Mouse (Mus musculus) kidney, embryonic 14.5 days (tissue): Measurements from ENCODE around the gene Txnrd1. TPM values are rescaled to one million over a fixed set of nuclear protein-coding genes. Genes with fewer than 3 reads are reported as not detected.

Experiments used
- ATAC-seq: fragments of 200-750 bp; cut with Nextera tagmentation; 2 replicates; pipeline ENCODE4 v1.8.0; 2017; ENCODE audit warnings: moderate number of reproducible peaks, mild to moderate bottlenecking, moderate TSS enrichment, moderate library complexity; ENCODE audit not compliant: low FRiP score, low TSS enrichment
- H3K27ac ChIP-seq: fragments of 300-500 bp; sonication (generic); 2 replicates; pipeline ENCODE4 v1.5.1; 2014; ENCODE audit warnings: low read depth, mild to moderate bottlenecking, low read length, moderate library complexity, mixed read lengths
- H3K27me3 ChIP-seq: fragments of 300-500 bp; sonication (generic); 2 replicates; pipeline ENCODE4 v1.6.1; 2014; ENCODE audit warnings: mild to moderate bottlenecking, low read length; ENCODE audit not compliant: control insufficient read depth, insufficient read depth
- H3K36me3 ChIP-seq: fragments of 300-500 bp; sonication (generic); 2 replicates; pipeline ENCODE4 v1.6.1; 2014; ENCODE audit warnings: low read length, mixed read lengths; ENCODE audit not compliant: control insufficient read depth, insufficient read depth
- H3K4me1 ChIP-seq: fragments of 300-500 bp; sonication (generic); 2 replicates; pipeline ENCODE4 v1.6.1; 2014; ENCODE audit warnings: low read length, mixed read lengths; ENCODE audit not compliant: control insufficient read depth, insufficient read depth
- H3K4me2 ChIP-seq: fragments of 300-500 bp; sonication (generic); replicated peaks from 2 replicates; pipeline ENCODE4 v1.6.1; 2014; ENCODE audit warnings: low read depth, mild to moderate bottlenecking, low read length
- H3K4me3 ChIP-seq: fragments of 300-500 bp; sonication (generic); 2 replicates; pipeline ENCODE4 v1.5.1; 2014; ENCODE audit warnings: mild to moderate bottlenecking, low read length
- H3K9ac ChIP-seq: fragments of 300-500 bp; sonication (generic); 2 replicates; pipeline ENCODE4 v1.6.1; 2014; ENCODE audit warnings: low read depth, mild to moderate bottlenecking, low read length, moderate library complexity
- H3K9me3 ChIP-seq: fragments of 300-500 bp; sonication (generic); 2 replicates; pipeline ENCODE4 v1.6.1; 2016; ENCODE audit warnings: low read length; ENCODE audit not compliant: control insufficient read depth
- WGBS: fragments of 180-500 bp; shearing (Covaris S2); extraction: QIAGEN DNeasy Blood & Tissue Kit; methylation state at CpG from one replicate; pipeline ENCODE4 v1.1.7; 2014; 5-methylcytosine and 5-hydroxymethylcytosine counted together
- polyA plus RNA-seq: library from polyadenylated mRNA; unstranded; fragments of >200 nt; fragmentation: Nextera tagmentation; extraction: Ambion mirVana; gene quantifications from 2 replicates; pipeline ENCODE4 v1.2.1, GENCODE M21; 2014

The Txnrd1 gene
- polyA plus RNA-seq, 1 experiment from 2014 or later: 136 TPM

DNA sequence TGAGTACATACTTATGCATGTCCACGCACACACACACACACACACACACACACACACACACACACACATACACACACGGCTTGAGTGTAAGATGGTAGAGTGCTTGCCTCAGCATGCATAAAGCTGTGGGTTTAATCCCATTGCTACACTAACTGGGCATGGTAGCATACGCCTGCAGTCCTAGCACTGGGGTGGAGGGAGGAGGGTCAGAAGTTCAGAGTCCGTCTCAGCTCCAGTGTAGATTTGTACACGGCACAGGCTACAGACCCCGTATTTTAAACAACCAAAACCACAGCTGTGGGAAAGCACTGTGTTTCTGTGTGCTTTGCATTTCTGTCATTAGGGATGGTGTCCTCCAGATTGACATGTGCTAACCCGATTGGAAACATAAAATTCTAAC is 57.7 kb downstream of the Txnrd1 start:
- peaks cover 9% of the 10 kb centered on the region; the same call in 1 of the 2 replicates for H3K4me1 ChIP-seq
- no peak overlapping the region for H3K9ac ChIP-seq
- 58% methylated on average over 7 of the region's 7 CpGs for WGBS
- peaks cover 81% of the 10 kb centered on the region for H3K36me3 ChIP-seq
- no peaks in the 10 kb centered on the region for H3K9me3 ChIP-seq
- no peak overlapping the region for H3K4me3 ChIP-seq
- no peaks in the 10 kb centered on the region for H3K27me3 ChIP-seq
- no peak for ATAC-seq
- H3K4me2 ChIP-seq: no peak overlapping the region
- H3K27ac ChIP-seq: no peak overlapping the region

DNA sequence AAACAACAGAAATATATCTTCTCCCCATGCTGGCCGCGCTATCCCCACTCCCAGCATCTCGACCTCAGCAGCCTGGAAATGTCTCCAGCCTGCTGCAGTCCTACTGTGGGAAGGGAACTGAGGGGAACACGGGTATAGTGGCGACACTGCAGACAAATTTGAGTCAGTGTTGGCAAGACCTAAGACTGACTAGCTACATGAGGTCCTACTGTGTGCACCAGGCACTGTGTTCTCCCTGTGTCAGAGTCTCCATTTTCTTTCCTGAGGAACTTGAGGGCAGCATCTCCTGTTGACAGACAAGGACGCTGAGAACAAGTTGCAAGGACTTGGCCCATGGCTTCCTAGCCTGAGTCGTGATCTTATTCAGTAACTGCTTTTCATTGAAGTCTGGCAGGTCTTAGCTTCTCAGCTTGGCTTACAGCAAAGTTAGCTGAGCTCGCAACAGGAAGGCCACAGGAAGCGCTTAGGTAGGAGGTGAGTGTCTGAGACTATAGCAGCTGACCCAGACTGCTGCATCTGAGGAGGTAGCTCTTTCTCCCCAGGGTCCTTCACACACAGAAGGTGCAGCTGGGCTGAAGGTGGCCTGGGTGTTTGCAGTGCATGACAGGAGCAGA is 58.8 kb downstream of the Txnrd1 start:
- Histone ChIP-seq H3K27me3 (no peaks in the 10 kb centered on the region), H3K36me3 (peaks cover 80% of the 10 kb centered on the region), H3K4me2 (no peak overlapping the region), H3K4me3 (no peak overlapping the region), H3K9ac (no peak overlapping the region), H3K27ac (no peak overlapping the region), H3K4me1 (peaks cover 9% of the 10 kb centered on the region; the same call in 1 of the 2 replicates), H3K9me3 (no peaks in the 10 kb centered on the region)
- no peak for ATAC-seq
- WGBS: 86% methylated on average over 9 of the region's 9 CpGs

- Histone ChIP-seq H3K4me1 (0 out of 2 replicates have a peak, but pooled peaks cover 2% of the 10 kb centered on the region), H3K27ac (no peak overlapping the region), H3K4me2 (no peak overlapping the region), H3K9me3 (no peaks in the 10 kb centered on the region), H3K4me3 (no peak overlapping the region), H3K36me3 (peaks cover 74% of the 10 kb centered on the region), H3K27me3 (no peaks in the 10 kb centered on the region), H3K9ac (no peak overlapping the region)
- ATAC-seq: no peak
- 90% methylated on average over 18 of the region's 18 CpGs for WGBS
These were observed 60.3 kb downstream of the Txnrd1 start for GRCm38 (mm10) chr10:82893872-82894650.

GRCm38 (mm10) chr10:82897936-82898335 is 64.2 kb downstream of the Txnrd1 start:
- no peak overlapping the region for H3K9ac ChIP-seq
- no peaks in the 10 kb centered on the region for H3K9me3 ChIP-seq
- H3K36me3 ChIP-seq: peaks cover 41% of the 10 kb centered on the region
- H3K27me3 ChIP-seq: no peaks in the 10 kb centered on the region
- ATAC-seq: no peak
- no peak overlapping the region for H3K4me2 ChIP-seq
- WGBS: 89% methylated on average over 13 of the region's 13 CpGs
- no peak overlapping the region for H3K27ac ChIP-seq
- H3K4me3 ChIP-seq: no peak overlapping the region
- H3K4me1 ChIP-seq: no peaks in the 10 kb centered on the region

DNA sequence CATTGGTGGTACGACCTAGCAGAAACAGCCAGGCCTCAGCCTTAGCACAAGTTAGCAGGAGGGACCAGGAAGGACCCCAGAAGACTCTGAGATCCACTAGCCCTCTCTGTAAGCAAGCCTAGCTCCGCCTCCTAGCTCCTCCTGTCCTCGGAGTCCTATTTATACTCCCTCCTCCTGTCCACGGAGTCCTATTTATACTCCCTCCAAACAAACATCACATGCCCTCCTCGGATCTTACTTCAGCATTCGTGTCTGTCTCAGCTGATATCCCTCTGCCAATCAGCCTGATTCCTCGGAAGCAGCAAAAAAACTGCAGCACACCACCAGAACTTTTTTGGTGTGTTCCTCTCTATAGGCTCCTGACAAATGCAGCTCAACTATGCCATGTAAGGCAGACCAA is 65.1 kb downstream of the Txnrd1 start:
- no peak for ATAC-seq
- Histone ChIP-seq H3K4me2 (no peak overlapping the region), H3K27me3 (no peaks in the 10 kb centered on the region), H3K27ac (no peak overlapping the region), H3K36me3 (peaks cover 39% of the 10 kb centered on the region), H3K9ac (no peak overlapping the region), H3K9me3 (no peaks in the 10 kb centered on the region), H3K4me3 (no peak overlapping the region), H3K4me1 (no peaks in the 10 kb centered on the region)
- WGBS: 56% methylated on average over 7 of the region's 7 CpGs

- Histone ChIP-seq H3K27me3 (no peaks in the 10 kb centered on the region), H3K36me3 (peaks cover 32% of the 10 kb centered on the region), H3K4me2 (no peak overlapping the region), H3K4me1 (no peaks in the 10 kb centered on the region), H3K27ac (no peak overlapping the region), H3K4me3 (no peak overlapping the region), H3K9ac (no peak overlapping the region), H3K9me3 (no peaks in the 10 kb centered on the region)
- WGBS: 49% methylated on average over 16 of the region's 16 CpGs
- 0 out of 2 replicates have a peak, but pooled peaks have one; percentile 14 for ATAC-seq
These were observed 66.2 kb downstream of the Txnrd1 start for GRCm38 (mm10) chr10:82899810-82900421.

DNA sequence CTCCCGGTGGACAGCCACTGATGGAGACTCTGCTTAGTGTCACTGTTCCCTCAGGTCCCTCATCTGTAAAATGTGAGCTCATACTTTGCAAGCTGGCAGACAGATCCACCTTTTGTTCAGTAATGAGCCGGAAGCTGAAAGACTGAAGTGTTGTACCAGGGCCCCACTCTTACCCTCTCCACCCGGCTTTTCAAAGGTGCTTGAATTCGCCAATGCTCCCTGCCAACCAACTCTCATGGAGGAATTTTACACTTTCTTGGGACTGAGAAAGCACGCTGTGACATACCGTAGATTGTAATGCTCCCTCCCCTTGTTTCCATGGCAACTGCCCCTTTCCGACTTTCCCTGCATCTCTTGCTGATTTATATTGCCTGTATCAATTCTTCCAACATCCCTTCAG is 66.8 kb downstream of the Txnrd1 start:
- WGBS: 40% methylated on average over 7 of the region's 7 CpGs
- no peak overlapping the region for H3K9ac ChIP-seq
- no peak for ATAC-seq
- no peaks in the 10 kb centered on the region for H3K27me3 ChIP-seq
- H3K4me1 ChIP-seq: no peaks in the 10 kb centered on the region
- no peak overlapping the region for H3K4me3 ChIP-seq
- no peak overlapping the region for H3K4me2 ChIP-seq
- peaks cover 26% of the 10 kb centered on the region for H3K36me3 ChIP-seq
- no peak overlapping the region for H3K27ac ChIP-seq
- no peaks in the 10 kb centered on the region for H3K9me3 ChIP-seq

DNA sequence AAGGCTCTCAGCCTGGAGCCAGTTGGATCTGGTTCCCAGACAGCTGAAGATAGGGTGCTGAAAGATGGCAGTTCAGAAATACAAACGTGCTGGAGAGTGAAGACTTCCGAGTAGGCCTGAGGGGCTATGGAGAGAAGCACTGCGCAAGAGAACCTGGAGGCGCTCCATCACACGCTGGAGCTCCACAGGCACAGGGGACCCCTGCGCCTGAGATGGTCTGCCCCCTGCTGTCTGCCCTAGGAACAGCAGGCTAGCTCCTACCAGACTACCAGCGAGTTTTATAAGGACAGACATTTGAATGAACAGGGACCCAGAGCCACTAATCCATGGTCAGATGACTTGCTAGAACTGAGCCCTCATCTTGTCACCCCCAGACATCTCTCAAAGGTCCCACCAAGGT is 67.7 kb downstream of the Txnrd1 start:
- H3K4me1 ChIP-seq: no peaks in the 10 kb centered on the region
- 3% methylated on average over 7 of the region's 7 CpGs for WGBS
- H3K9me3 ChIP-seq: no peaks in the 10 kb centered on the region
- no peak overlapping the region for H3K4me3 ChIP-seq
- H3K4me2 ChIP-seq: no peak overlapping the region
- no peak overlapping the region for H3K27ac ChIP-seq
- no peak overlapping the region for H3K9ac ChIP-seq
- H3K27me3 ChIP-seq: no peaks in the 10 kb centered on the region
- H3K36me3 ChIP-seq: peaks cover 17% of the 10 kb centered on the region
- ATAC-seq: peak; percentile 81

DNA sequence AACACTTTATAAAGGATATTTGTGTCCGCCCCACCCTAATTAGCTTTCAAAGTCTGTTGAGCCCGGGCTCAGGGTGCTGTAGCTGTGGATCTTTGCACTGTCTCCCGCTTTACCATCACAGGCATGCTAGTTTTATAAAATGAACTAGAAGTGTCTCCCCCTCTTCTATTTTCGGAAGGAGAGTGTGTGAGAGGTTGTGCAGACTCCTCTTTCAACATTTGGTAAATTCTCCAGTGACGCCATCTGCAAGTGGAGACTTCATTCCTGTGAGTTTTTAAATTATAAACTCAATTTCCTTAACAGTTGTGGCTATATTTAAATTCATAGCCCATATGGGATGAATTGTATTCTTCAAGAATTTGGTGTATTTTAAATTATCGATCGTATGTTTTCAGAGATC is 74.8 kb downstream of the Txnrd1 start:
- Histone ChIP-seq H3K9me3 (no peaks in the 10 kb centered on the region), H3K4me1 (no peaks in the 10 kb centered on the region), H3K27me3 (no peaks in the 10 kb centered on the region), H3K27ac (no peak overlapping the region), H3K36me3 (no peaks in the 10 kb centered on the region), H3K9ac (no peak overlapping the region), H3K4me2 (no peak overlapping the region), H3K4me3 (no peak overlapping the region)
- 92% methylated on average over 7 of the region's 7 CpGs for WGBS
- ATAC-seq: no peak
